Mouse (Mus musculus): Measurements from ENCODE around the gene Mtch1. TPM values are rescaled to one million over a fixed set of nuclear protein-coding genes. Genes with fewer than 3 reads are reported as not detected.

The Mtch1 gene
- polyA plus RNA-seq, 1 experiment from 2014 or later: 370 TPM

DNA sequence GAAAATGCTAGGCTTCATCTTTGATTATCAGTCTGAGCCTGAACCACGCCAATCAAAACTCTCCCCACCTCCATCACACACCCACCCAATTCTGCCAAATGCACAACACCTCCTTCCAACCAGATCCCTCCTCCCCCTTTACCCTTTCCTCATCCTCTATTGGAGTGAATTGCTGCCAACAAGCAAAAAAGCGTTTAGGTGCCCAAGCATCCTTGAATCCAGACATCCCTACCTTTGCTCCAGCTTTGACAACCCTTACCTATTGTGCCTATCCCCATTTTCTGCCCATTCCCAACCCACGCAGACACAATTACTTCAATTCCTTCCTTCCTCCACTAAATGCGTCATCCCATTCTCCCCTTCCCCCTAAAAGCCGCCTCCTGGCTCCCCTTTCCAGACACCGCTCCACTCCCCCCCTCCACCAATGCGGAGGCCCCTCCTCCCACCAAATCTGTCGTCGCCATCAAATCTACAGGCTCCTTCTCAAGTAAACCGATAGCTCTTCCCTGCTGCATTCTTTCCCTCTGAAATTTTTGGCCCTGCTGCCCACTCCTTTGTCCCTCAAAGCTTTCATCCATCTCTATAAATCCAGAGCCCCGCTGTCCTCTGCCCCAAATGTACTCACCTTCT, 1.1 kb downstream of the Mtch1 start:
- H3K4me2 ChIP-seq (ENCODE audit: low read depth, low read length): peak overlapping the region; percentile 49
- no peak for ATAC-seq (replicated peaks; ENCODE audit: insufficient number of reproducible peaks, low FRiP score, low TSS enrichment, low read depth)
- H3K27me3 ChIP-seq (ENCODE audit: control insufficient read depth, insufficient read depth, low read length): no peaks in the 10 kb centered on the region
- DNase-seq (ENCODE audit: low spot score): peak; percentile 69
- no peaks in the 10 kb centered on the region for H3K9me3 ChIP-seq (replicated peaks; ENCODE audit: control insufficient read depth, low read length)
- no peaks in the 10 kb centered on the region for H3K36me3 ChIP-seq (replicated peaks; ENCODE audit: control insufficient read depth, insufficient read depth, low read depth, low read length)
- WGBS: 5% methylated on average over 11 of the region's 11 CpGs
- H3K9ac ChIP-seq (replicated peaks; ENCODE audit: low read length): peak overlapping the region; percentile 84
- peak overlapping the region; percentile 74 for H3K27ac ChIP-seq (replicated peaks; ENCODE audit: low read depth, low read length)
- H3K4me1 ChIP-seq (ENCODE audit: control insufficient read depth, insufficient read depth, low read length): peaks cover 5% of the 10 kb centered on the region
- peak overlapping the region; percentile 87 for H3K4me3 ChIP-seq (ENCODE audit: low read depth, low read length)

DNA sequence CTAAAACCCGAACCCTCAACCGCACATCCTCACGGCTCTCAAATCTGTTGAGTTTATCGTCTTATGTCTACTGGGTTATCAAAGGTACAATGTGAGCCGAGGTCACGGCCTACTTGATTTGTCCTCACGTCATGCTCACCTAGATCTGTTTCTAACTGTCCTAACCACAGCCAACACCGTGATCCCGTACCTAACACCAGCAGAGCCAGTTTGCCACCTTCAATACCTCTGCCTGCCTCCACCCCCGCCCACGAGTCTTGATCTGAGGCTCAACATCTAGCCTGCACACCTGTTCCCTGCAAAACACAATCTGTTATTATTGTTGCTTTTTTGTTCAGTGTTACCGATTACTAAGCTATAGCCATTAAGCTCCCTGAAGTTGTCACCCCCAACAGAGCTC, 2.5 kb downstream of the Mtch1 start:
- H3K27ac ChIP-seq (replicated peaks; ENCODE audit: low read depth, low read length): no peak overlapping the region
- no peak overlapping the region for H3K4me2 ChIP-seq (ENCODE audit: low read depth, low read length)
- H3K4me3 ChIP-seq (ENCODE audit: low read depth, low read length): no peak overlapping the region
- H3K9me3 ChIP-seq (replicated peaks; ENCODE audit: control insufficient read depth, low read length): no peaks in the 10 kb centered on the region
- 96% methylated on average over 12 of the region's 12 CpGs for WGBS
- ATAC-seq (replicated peaks; ENCODE audit: insufficient number of reproducible peaks, low FRiP score, low TSS enrichment, low read depth) (no peak), DNase-seq (ENCODE audit: low spot score) (no peak)
- no peaks in the 10 kb centered on the region for H3K27me3 ChIP-seq (ENCODE audit: control insufficient read depth, insufficient read depth, low read length)
- H3K36me3 ChIP-seq (replicated peaks; ENCODE audit: control insufficient read depth, insufficient read depth, low read depth, low read length): no peaks in the 10 kb centered on the region
- H3K9ac ChIP-seq (replicated peaks; ENCODE audit: low read length): no peak overlapping the region
- H3K4me1 ChIP-seq (ENCODE audit: control insufficient read depth, insufficient read depth, low read length): peaks cover 11% of the 10 kb centered on the region

DNA sequence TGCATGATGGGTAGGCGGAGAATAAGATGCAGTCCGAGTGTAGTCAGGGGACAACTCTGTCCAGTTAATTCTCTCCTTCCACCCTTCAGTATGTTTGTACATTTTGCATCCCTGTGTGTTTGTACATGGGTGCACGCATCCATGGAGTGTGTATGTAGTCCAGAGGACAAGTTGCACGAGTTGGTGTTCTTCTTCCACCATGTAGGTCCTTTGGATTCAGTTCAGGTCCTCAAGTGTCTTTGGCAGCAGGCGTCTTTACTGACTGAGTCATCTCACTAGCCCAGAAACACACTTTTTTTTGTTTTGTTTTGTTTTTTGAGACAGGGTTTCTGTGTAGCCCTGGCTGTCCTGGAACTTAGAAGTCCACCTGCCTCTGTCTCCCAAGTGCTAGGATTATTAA, 4.5 kb downstream of the Mtch1 start:
- H3K27ac ChIP-seq (replicated peaks; ENCODE audit: low read depth, low read length): no peak overlapping the region

DNA sequence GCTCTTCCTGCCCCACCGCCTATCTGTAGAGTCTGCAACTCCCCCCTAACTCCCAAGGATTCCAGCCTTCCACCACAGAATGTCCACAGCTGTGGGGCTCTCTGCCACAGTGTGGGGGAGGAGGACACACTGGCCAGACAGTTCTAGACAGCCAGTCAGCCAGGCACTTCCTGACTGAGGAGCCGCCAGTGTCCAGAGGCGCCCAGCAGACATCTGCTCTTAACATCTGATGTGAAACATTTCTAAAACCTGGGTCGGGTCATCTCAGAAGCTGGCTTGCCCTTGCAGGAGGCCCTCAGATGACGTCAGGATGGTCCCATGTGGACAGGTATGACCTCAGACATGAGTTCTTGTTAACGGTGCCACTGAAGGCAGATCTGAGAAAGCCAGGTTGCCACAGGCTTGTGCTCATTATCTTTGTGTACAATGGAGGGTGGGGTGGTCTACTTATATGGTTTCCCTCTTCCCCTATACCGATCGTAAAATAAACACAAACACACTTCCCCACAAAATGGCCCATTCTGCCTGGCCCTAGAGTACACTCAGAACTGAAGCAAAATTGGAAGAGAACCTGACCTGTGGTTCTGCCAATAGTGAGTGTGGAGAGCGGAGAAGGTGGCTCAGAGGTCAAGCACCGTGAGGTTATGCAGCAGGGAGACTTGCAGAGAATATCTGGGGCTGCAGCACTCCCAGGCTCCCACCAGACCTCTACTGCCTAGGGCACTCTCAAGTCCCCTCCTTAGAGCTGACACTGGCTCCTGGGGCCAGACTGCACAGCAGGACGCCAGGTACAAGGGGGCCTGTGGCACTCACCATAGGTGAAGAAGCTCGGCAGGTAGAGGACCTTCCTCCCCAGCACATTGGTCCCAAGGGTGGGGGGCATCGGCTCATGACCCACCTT, 5.5 kb downstream of the Mtch1 start:
- peak; percentile 38 for DNase-seq (ENCODE audit: low spot score)
- Histone ChIP-seq H3K27ac (replicated peaks; ENCODE audit: low read depth, low read length) (peak overlapping the region; percentile 59), H3K4me1 (ENCODE audit: control insufficient read depth, insufficient read depth, low read length) (peaks cover 11% of the 10 kb centered on the region), H3K9ac (replicated peaks; ENCODE audit: low read length) (peak overlapping the region; percentile 32), H3K9me3 (replicated peaks; ENCODE audit: control insufficient read depth, low read length) (no peaks in the 10 kb centered on the region), H3K4me2 (ENCODE audit: low read depth, low read length) (no peak overlapping the region), H3K36me3 (replicated peaks; ENCODE audit: control insufficient read depth, insufficient read depth, low read depth, low read length) (peaks cover 5% of the 10 kb centered on the region; the same call in 1 of the 2 replicates), H3K4me3 (ENCODE audit: low read depth, low read length) (no peak overlapping the region), H3K27me3 (ENCODE audit: control insufficient read depth, insufficient read depth, low read length) (no peaks in the 10 kb centered on the region)
- ATAC-seq (replicated peaks; ENCODE audit: insufficient number of reproducible peaks, low FRiP score, low TSS enrichment, low read depth): peak; percentile 54; the same call in 1 of the 2 replicates
- 43% methylated on average over 13 of the region's 13 CpGs for WGBS

More for the DNA sequence above, 4.5 kb downstream of the Mtch1 start:
- H3K4me3 ChIP-seq (ENCODE audit: low read depth, low read length): no peak overlapping the region
- H3K9me3 ChIP-seq (replicated peaks; ENCODE audit: control insufficient read depth, low read length): no peaks in the 10 kb centered on the region
- peaks cover 11% of the 10 kb centered on the region for H3K4me1 ChIP-seq (ENCODE audit: control insufficient read depth, insufficient read depth, low read length)
- H3K36me3 ChIP-seq (replicated peaks; ENCODE audit: control insufficient read depth, insufficient read depth, low read depth, low read length): peaks cover 5% of the 10 kb centered on the region; the same call in 1 of the 2 replicates
- WGBS: 89% methylated on average over 5 of the region's 5 CpGs
- no peaks in the 10 kb centered on the region for H3K27me3 ChIP-seq (ENCODE audit: control insufficient read depth, insufficient read depth, low read length)
- no peak for DNase-seq (ENCODE audit: low spot score)
- H3K4me2 ChIP-seq (ENCODE audit: low read depth, low read length): no peak overlapping the region
- ATAC-seq (replicated peaks; ENCODE audit: insufficient number of reproducible peaks, low FRiP score, low TSS enrichment, low read depth): no peak
- no peak overlapping the region for H3K9ac ChIP-seq (replicated peaks; ENCODE audit: low read length)

DNA sequence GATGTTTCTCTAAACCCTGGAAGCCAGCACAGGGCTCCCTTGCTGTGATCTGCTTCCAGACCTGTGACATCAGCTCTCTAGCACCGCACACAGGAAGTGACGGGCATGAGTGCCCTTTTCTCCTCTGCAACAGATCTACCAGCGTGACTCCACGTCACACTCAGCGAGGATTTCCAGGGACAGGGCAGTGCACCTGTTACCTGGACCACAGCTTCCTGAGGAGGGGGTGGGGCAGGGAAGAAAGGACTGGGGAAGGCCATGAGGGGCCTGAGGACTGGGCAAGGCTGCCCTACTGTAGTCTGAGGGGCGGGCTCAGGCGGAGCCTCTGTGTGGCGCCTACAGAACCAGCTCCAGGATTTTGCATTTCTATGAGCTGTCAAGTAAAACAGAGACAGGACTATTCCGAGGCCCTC, 6.1 kb downstream of the Mtch1 start:
- H3K9me3 ChIP-seq (replicated peaks; ENCODE audit: control insufficient read depth, low read length): no peaks in the 10 kb centered on the region
- peak overlapping the region; percentile 59 for H3K27ac ChIP-seq (replicated peaks; ENCODE audit: low read depth, low read length)
- H3K4me2 ChIP-seq (ENCODE audit: low read depth, low read length): 0 out of 2 replicates have a peak overlapping the region, but pooled peaks have one; percentile 10
- 20% methylated on average over 9 of the region's 9 CpGs for WGBS
- H3K4me1 ChIP-seq (ENCODE audit: control insufficient read depth, insufficient read depth, low read length): peaks cover 11% of the 10 kb centered on the region
- peak; percentile 49 for DNase-seq (ENCODE audit: low spot score)
- no peak overlapping the region for H3K4me3 ChIP-seq (ENCODE audit: low read depth, low read length)
- ATAC-seq (replicated peaks; ENCODE audit: insufficient number of reproducible peaks, low FRiP score, low TSS enrichment, low read depth): 0 out of 2 replicates have a peak, but pooled peaks have one; percentile 30
- H3K9ac ChIP-seq (replicated peaks; ENCODE audit: low read length): no peak overlapping the region; the same call in 1 of the 2 replicates
- no peaks in the 10 kb centered on the region for H3K27me3 ChIP-seq (ENCODE audit: control insufficient read depth, insufficient read depth, low read length)
- peaks cover 10% of the 10 kb centered on the region for H3K36me3 ChIP-seq (replicated peaks; ENCODE audit: control insufficient read depth, insufficient read depth, low read depth, low read length)

DNA sequence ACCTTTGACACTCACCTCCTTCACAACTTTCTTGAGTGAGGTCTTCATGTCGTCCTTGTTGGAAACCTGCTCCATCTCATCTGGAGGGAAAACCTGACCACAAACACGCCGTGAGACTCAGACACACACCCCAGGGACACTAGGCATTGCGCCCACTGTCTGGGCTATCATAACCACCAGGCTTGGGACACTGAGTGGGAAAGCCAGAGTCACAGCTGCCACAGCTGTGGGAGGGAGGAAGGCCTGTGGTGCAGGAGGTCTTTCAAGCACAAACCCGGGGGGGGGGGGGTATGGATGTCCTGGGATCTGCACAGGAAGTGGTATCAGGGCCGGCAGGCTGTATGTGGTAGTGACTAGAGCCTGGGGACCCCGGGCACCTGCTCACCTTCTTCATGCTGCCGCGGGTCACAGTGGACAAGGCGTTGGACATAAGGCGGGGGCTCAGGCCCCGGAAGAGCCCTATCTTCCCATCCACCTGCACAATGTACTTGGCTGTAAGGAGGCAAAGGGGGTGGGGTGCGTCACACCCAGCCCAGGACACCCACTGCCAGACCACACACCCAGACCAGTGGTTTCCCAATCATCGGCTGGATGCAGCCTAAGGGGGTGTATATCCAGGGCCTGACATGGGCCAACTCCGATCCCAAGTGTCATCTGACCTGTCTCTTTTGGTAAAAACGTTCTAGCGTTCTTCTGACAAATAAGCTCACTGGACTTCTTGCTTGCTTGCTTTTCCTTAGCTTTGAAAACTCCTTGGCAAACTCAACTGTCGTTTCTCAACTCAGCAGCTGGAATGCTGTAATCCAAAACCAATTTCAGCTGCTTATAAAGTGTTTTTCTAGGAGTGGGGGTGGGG, 7.1 kb downstream of the Mtch1 start:
- peaks cover 16% of the 10 kb centered on the region for H3K36me3 ChIP-seq (replicated peaks; ENCODE audit: control insufficient read depth, insufficient read depth, low read depth, low read length)
- no peak overlapping the region for H3K9ac ChIP-seq (replicated peaks; ENCODE audit: low read length)
- ATAC-seq (replicated peaks; ENCODE audit: insufficient number of reproducible peaks, low FRiP score, low TSS enrichment, low read depth) (no peak), DNase-seq (ENCODE audit: low spot score) (no peak)
- H3K27me3 ChIP-seq (ENCODE audit: control insufficient read depth, insufficient read depth, low read length): no peaks in the 10 kb centered on the region
- no peak overlapping the region for H3K27ac ChIP-seq (replicated peaks; ENCODE audit: low read depth, low read length)
- no peak overlapping the region for H3K4me2 ChIP-seq (ENCODE audit: low read depth, low read length)
- WGBS: 79% methylated on average over 18 of the region's 18 CpGs
- no peak overlapping the region for H3K4me3 ChIP-seq (ENCODE audit: low read depth, low read length)
- no peaks in the 10 kb centered on the region for H3K9me3 ChIP-seq (replicated peaks; ENCODE audit: control insufficient read depth, low read length)
- H3K4me1 ChIP-seq (ENCODE audit: control insufficient read depth, insufficient read depth, low read length): peaks cover 11% of the 10 kb centered on the region

DNA sequence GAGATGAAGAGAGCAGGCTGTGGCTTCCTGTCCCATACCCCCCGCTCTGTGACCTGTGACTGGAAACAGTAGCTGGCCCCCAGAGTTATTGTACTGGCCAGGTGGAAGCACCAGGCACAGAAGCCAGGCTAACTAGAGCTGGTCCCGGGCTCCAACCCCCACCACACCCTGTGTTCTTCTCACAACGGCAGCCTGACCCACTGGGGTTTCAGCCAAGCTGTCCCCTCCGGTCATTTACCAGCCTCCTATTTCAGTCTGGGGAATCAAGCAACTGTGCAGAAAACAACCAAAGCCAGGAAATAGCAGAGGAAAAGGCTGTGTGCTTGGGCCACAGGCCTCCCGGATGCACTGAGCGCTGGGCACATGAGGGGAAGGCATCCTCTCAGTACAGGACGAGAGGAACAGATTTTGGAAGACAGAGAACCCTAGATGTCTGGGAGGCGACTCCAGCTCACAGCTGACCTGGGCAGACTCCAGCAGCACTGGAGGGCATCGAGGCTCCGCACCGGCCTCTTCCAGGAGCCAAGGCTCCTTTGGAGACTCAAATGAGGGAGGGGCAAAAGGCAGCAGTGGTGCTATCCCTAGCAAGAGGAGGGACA, 8.5 kb downstream of the Mtch1 start:
- DNase-seq (ENCODE audit: low spot score) (no peak), ATAC-seq (replicated peaks; ENCODE audit: insufficient number of reproducible peaks, low FRiP score, low TSS enrichment, low read depth) (no peak)
- H3K9ac ChIP-seq (replicated peaks; ENCODE audit: low read length): no peak overlapping the region
- no peak overlapping the region for H3K4me2 ChIP-seq (ENCODE audit: low read depth, low read length)
- H3K27ac ChIP-seq (replicated peaks; ENCODE audit: low read depth, low read length): no peak overlapping the region
- peaks cover 11% of the 10 kb centered on the region for H3K4me1 ChIP-seq (ENCODE audit: control insufficient read depth, insufficient read depth, low read length)
- H3K27me3 ChIP-seq (ENCODE audit: control insufficient read depth, insufficient read depth, low read length): no peaks in the 10 kb centered on the region
- no peaks in the 10 kb centered on the region for H3K9me3 ChIP-seq (replicated peaks; ENCODE audit: control insufficient read depth, low read length)
- peaks cover 16% of the 10 kb centered on the region for H3K36me3 ChIP-seq (replicated peaks; ENCODE audit: control insufficient read depth, insufficient read depth, low read depth, low read length)
- 84% methylated on average over 11 of the region's 11 CpGs for WGBS
- no peak overlapping the region for H3K4me3 ChIP-seq (ENCODE audit: low read depth, low read length)
